Mouse (Mus musculus): Measurements from ENCODE around the gene Hist1h2bb. TPM values are rescaled to one million over a fixed set of nuclear protein-coding genes. Genes with fewer than 3 reads are reported as not detected.
"Not testable (repeated sequence)": the region's sequence is repeated elsewhere in the genome, so short reads cannot be mapped to it uniquely, and the experiment has no call there.

The Hist1h2bb gene
- polyA plus RNA-seq, 2 experiments: 1.2 to 13.5 TPM

GRCm38 (mm10) chr13:23750839-23751477 lies 4.4 kb downstream of the Hist1h2bb start, which contains the start of gene Hist1h2ab:
Gene Hist1h2ab, plus strand, starts transcription at chr13:23751126.
- H3K36me3 ChIP-seq (ENCODE audit: control insufficient read depth, insufficient read depth, low read length); H3K9me3 ChIP-seq (ENCODE audit: control insufficient read depth, low read length); H3K27me3 ChIP-seq (ENCODE audit: control insufficient read depth, insufficient read depth, low read length): not testable (repeated sequence)
- ATAC-seq (ENCODE audit: low FRiP score, low read depth) (peak; percentile 60), DNase-seq (ENCODE audit: low spot score) (peak; percentile 90)
- under 1% methylated on average over 25 of the region's 47 CpGs for WGBS
- H3K27ac ChIP-seq (replicated peaks; ENCODE audit: low read depth, low read length): peak within 1 kb of the TSS; percentile 93
- H3K9ac ChIP-seq (ENCODE audit: low read depth, low read length, severe bottlenecking): peak within 1 kb of the TSS; percentile 61
- TF ChIP-seq POLR2A (IDR thresholded peaks at IDR 0.05; ENCODE audit: borderline replicate concordance, extremely low read depth, insufficient read depth, insufficient read length): peak; percentile 78; the same call in 1 of the 2 replicates
- peaks cover 12% of the 10 kb centered on the region; the same call in 1 of the 2 replicates for H3K4me1 ChIP-seq (ENCODE audit: control insufficient read depth, insufficient read depth, low read length)
- H3K4me2 ChIP-seq (replicated peaks; ENCODE audit: low read depth, low read length, severe bottlenecking): peak within 1 kb of the TSS; percentile 55
- peak within 1 kb of the TSS; percentile 42 for H3K4me3 ChIP-seq (replicated peaks; ENCODE audit: low read length)

GRCm38 (mm10) chr13:23751478-23751956 lies 5.0 kb downstream of the Hist1h2bb start:
- H3K27ac ChIP-seq (replicated peaks; ENCODE audit: low read depth, low read length): peak overlapping the region; percentile 93
- peaks cover 12% of the 10 kb centered on the region; the same call in 1 of the 2 replicates for H3K4me1 ChIP-seq (ENCODE audit: control insufficient read depth, insufficient read depth, low read length)
- peak; percentile 53 for DNase-seq (ENCODE audit: low spot score)
- peak overlapping the region; percentile 55 for H3K4me2 ChIP-seq (replicated peaks; ENCODE audit: low read depth, low read length, severe bottlenecking)
- H3K27me3 ChIP-seq (ENCODE audit: control insufficient read depth, insufficient read depth, low read length): no peaks in the 10 kb centered on the region
- no peaks in the 10 kb centered on the region for H3K9me3 ChIP-seq (ENCODE audit: control insufficient read depth, low read length)
- TF ChIP-seq POLR2A (IDR thresholded peaks at IDR 0.05; ENCODE audit: borderline replicate concordance, extremely low read depth, insufficient read depth, insufficient read length): no peak
- ATAC-seq (ENCODE audit: low FRiP score, low read depth): no peak
- H3K4me3 ChIP-seq (replicated peaks; ENCODE audit: low read length): peak overlapping the region; percentile 42
- H3K36me3 ChIP-seq (ENCODE audit: control insufficient read depth, insufficient read depth, low read length): no peaks in the 10 kb centered on the region
- H3K9ac ChIP-seq (ENCODE audit: low read depth, low read length, severe bottlenecking): peak overlapping the region; percentile 61
- WGBS: 1% methylated on average over 11 of the region's 11 CpGs

GRCm38 (mm10) chr13:23752067-23752741 lies 5.7 kb downstream of the Hist1h2bb start, which contains the start of gene Hist1h3b:
Gene Hist1h3b, plus strand, starts transcription at chr13:23752267.
- peak; percentile 100 for DNase-seq (ENCODE audit: low spot score)
- WGBS: under 1% methylated on average over 15 of the region's 47 CpGs
- H3K4me1 ChIP-seq (ENCODE audit: control insufficient read depth, insufficient read depth, low read length); H3K36me3 ChIP-seq (ENCODE audit: control insufficient read depth, insufficient read depth, low read length); H3K9me3 ChIP-seq (ENCODE audit: control insufficient read depth, low read length); H3K27me3 ChIP-seq (ENCODE audit: control insufficient read depth, insufficient read depth, low read length): not testable (repeated sequence)
- TF ChIP-seq POLR2A (IDR thresholded peaks at IDR 0.05; ENCODE audit: borderline replicate concordance, extremely low read depth, insufficient read depth, insufficient read length): peak; percentile 43; the same call in 1 of the 2 replicates
- Histone ChIP-seq H3K27ac (replicated peaks; ENCODE audit: low read depth, low read length) (peak within 1 kb of the TSS; percentile 93), H3K4me2 (replicated peaks; ENCODE audit: low read depth, low read length, severe bottlenecking) (peak within 1 kb of the TSS; percentile 55), H3K9ac (ENCODE audit: low read depth, low read length, severe bottlenecking) (peak within 1 kb of the TSS; percentile 61), H3K4me3 (replicated peaks; ENCODE audit: low read length) (peak within 1 kb of the TSS; percentile 42)
- ATAC-seq (ENCODE audit: low FRiP score, low read depth): peak; percentile 81

GRCm38 (mm10) chr13:23752742-23753172 lies 6.2 kb downstream of the Hist1h2bb start:
- WGBS: 2% methylated on average over 6 of the region's 6 CpGs
- ATAC-seq (ENCODE audit: low FRiP score, low read depth) (no peak), DNase-seq (ENCODE audit: low spot score) (no peak)
- Histone ChIP-seq H3K4me3 (replicated peaks; ENCODE audit: low read length) (peak overlapping the region; percentile 34), H3K4me1 (ENCODE audit: control insufficient read depth, insufficient read depth, low read length) (peaks cover 9% of the 10 kb centered on the region), H3K9me3 (ENCODE audit: control insufficient read depth, low read length) (no peaks in the 10 kb centered on the region), H3K36me3 (ENCODE audit: control insufficient read depth, insufficient read depth, low read length) (no peaks in the 10 kb centered on the region), H3K27me3 (ENCODE audit: control insufficient read depth, insufficient read depth, low read length) (no peaks in the 10 kb centered on the region), H3K4me2 (replicated peaks; ENCODE audit: low read depth, low read length, severe bottlenecking) (peak overlapping the region; percentile 48), H3K27ac (replicated peaks; ENCODE audit: low read depth, low read length) (peak overlapping the region; percentile 81), H3K9ac (ENCODE audit: low read depth, low read length, severe bottlenecking) (peak overlapping the region; percentile 55)
- no peak for TF ChIP-seq POLR2A (IDR thresholded peaks at IDR 0.05; ENCODE audit: borderline replicate concordance, extremely low read depth, insufficient read depth, insufficient read length)

GRCm38 (mm10) chr13:23753314-23754078 lies 7.0 kb downstream of the Hist1h2bb start:
- Histone ChIP-seq H3K4me2 (replicated peaks; ENCODE audit: low read depth, low read length, severe bottlenecking) (peak overlapping the region; percentile 18; the same call in 1 of the 2 replicates), H3K27ac (replicated peaks; ENCODE audit: low read depth, low read length) (peak overlapping the region; percentile 81), H3K9me3 (ENCODE audit: control insufficient read depth, low read length) (no peaks in the 10 kb centered on the region), H3K4me1 (ENCODE audit: control insufficient read depth, insufficient read depth, low read length) (peaks cover 7% of the 10 kb centered on the region), H3K9ac (ENCODE audit: low read depth, low read length, severe bottlenecking) (peak overlapping the region; percentile 55; the same call in 1 of the 2 replicates), H3K36me3 (ENCODE audit: control insufficient read depth, insufficient read depth, low read length) (no peaks in the 10 kb centered on the region), H3K27me3 (ENCODE audit: control insufficient read depth, insufficient read depth, low read length) (no peaks in the 10 kb centered on the region), H3K4me3 (replicated peaks; ENCODE audit: low read length) (peak overlapping the region; percentile 34; the same call in 1 of the 2 replicates)
- no peak for DNase-seq (ENCODE audit: low spot score)
- no peak for ATAC-seq (ENCODE audit: low FRiP score, low read depth)
- WGBS: 55% methylated on average over 4 of the region's 4 CpGs
- no peak for TF ChIP-seq POLR2A (IDR thresholded peaks at IDR 0.05; ENCODE audit: borderline replicate concordance, extremely low read depth, insufficient read depth, insufficient read length)

All from limb, embryonic 14.5 days (tissue).